Mouse (Mus musculus) small intestine, adult 2 months (tissue): ENCODE results near the gene Rbm14. TPM values are rescaled to one million over a fixed set of nuclear protein-coding genes. Genes with fewer than 3 reads are reported as not detected.
A peak's percentile ranks its signal among the peaks of the same experiment; 100 is the strongest.
"Not testable (repeated sequence)": the region's sequence is repeated elsewhere in the genome, so short reads cannot be mapped to it uniquely, and the experiment has no call there.

Experiments used
- H3K27ac ChIP-seq: fragments of 200-500 bp; 2 replicates; pipeline ENCODE4 v1.5.1; 2012; ENCODE audit warnings: low read depth, low read length, control low read depth, inconsistent platforms; ENCODE audit not compliant: insufficient read depth
- H3K27me3 ChIP-seq: fragments of 200-500 bp; 2 replicates; pipeline ENCODE4 v1.6.1; 2012; ENCODE audit warnings: mild to moderate bottlenecking, moderate library complexity, low read length, inconsistent platforms; ENCODE audit not compliant: control insufficient read depth, insufficient read depth
- H3K36me3 ChIP-seq: fragments of 200-500 bp; 2 replicates; pipeline ENCODE4 v1.6.1; 2012; ENCODE audit warnings: mild to moderate bottlenecking, low read length, control low read depth, inconsistent platforms; ENCODE audit not compliant: control insufficient read depth, insufficient read depth
- H3K4me1 ChIP-seq: fragments of 200-500 bp; 2 replicates; pipeline ENCODE4 v1.6.1; 2012; ENCODE audit warnings: low read length, inconsistent platforms, mixed read lengths; ENCODE audit not compliant: control insufficient read depth, insufficient read depth, insufficient read length
- H3K4me3 ChIP-seq: fragments of 200-500 bp; 2 replicates; pipeline ENCODE4 v1.5.1; 2012; ENCODE audit warnings: low read depth, mild to moderate bottlenecking, control low read depth, inconsistent platforms, low read length, moderate library complexity
- CTCF ChIP-seq: fragments of 200-500 bp; IDR thresholded peaks from 2 replicates; pipeline ENCODE4 v1.5.1; 2012; ENCODE audit warnings: low read depth, mild to moderate bottlenecking, control low read depth, inconsistent platforms, low read length, moderate library complexity, mixed read lengths; ENCODE audit not compliant: insufficient replicate concordance, insufficient read length; ENCODE audit errors: extremely low read depth
- POLR2A ChIP-seq: fragments of 200-500 bp; IDR thresholded peaks from 2 replicates; pipeline ENCODE4 v1.6.1; 2012; ENCODE audit warnings: low read depth, mild to moderate bottlenecking, control low read depth, inconsistent platforms, low read length, moderate library complexity
- WGBS: fragments of 180-500 bp; shearing (Covaris S2); methylation state at CpG from one replicate; pipeline ENCODE4 v1.1.7; 2018; 5-methylcytosine and 5-hydroxymethylcytosine counted together
- polyA plus RNA-seq: library from polyadenylated mRNA; depleted of rRNA; stranded (reverse); fragments of >200 nt; gene quantifications from 2 replicates; pipeline ENCODE4 v1.2.3, GENCODE M21; 2012

Gene Rbm14
- polyA plus RNA-seq, 1 experiment = 65.3 TPM

DNA sequence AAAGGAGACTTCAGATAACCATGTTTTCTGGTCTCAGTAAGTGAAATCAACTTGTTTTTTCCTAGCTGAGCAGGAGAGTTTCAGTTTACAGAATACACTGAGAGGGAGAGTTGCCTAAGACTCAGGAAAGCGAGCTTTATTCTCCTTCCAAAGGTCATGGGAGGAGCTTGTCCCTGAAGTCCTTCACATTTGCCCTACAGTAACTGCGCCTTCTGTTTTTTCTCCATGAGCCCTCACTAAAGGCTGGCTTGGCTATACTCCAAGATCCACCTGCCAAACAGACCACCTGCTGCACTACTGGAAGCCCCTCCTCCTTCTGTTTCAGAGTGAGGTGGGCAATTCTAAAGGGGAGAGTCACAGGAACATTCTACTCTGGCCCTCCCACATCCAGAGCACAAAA, 24.7 kb upstream of the Rbm14 start:
- Histone ChIP-seq H3K27ac (peak overlapping the region; percentile 78), H3K4me1 (peaks cover 18% of the 10 kb centered on the region), H3K27me3 (peaks cover 8% of the 10 kb centered on the region; the same call in 1 of the 2 replicates), H3K36me3 (peaks cover 9% of the 10 kb centered on the region; the same call in 1 of the 2 replicates), H3K4me3 (no peak overlapping the region)
- TF ChIP-seq CTCF (no peak), POLR2A (no peak)
- WGBS = 32% methylated on average over 2 of the region's 2 CpGs

DNA sequence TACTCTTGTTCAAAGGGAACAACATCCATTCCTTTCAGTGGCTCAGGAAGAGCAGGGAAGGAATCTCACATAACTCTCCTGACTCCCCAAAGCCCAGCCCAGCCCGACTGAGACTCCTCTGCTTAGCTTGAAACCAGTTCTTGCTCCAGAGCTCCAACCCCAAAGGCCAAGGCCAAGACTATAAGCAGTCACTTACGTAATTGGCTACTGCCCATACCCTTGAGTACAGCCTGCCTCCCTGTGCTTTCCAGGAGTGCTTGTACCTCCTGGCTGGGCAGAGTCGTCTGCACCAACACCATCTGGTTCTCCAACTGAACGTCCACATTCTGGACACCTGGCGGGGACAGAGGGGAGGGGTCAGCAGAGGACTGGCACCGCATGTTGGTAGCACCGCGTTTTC, 22.5 kb upstream of the Rbm14 start:
- Histone ChIP-seq H3K36me3 (peaks cover 16% of the 10 kb centered on the region; the same call in 1 of the 2 replicates), H3K27me3 (no peaks in the 10 kb centered on the region), H3K27ac (no peak overlapping the region), H3K4me3 (no peak overlapping the region), H3K4me1 (peaks cover 13% of the 10 kb centered on the region; the same call in 1 of the 2 replicates)
- TF ChIP-seq POLR2A (no peak), CTCF (no peak)
- WGBS = 83% methylated on average over 8 of the region's 8 CpGs

DNA sequence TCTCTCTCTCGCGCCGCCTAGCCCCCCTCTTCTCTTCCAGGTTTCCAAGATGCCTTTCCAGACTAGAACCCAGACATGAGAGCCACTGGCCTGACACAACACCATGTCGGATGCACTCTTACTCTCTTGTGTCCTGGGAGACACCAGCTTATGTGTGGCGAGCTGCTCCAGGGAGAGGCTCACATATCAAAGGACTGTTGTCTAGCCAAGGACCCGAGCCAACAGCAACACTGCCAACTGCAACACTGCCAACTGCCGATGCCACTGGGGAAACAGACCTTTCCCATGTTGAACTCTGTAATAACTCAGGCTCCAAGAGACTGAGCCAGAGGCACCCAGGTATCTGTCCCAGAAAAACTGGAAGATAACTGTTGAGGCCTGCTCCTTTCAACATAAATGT, 17.7 kb upstream of the Rbm14 start:
- WGBS = 23% methylated on average over 7 of the region's 7 CpGs
- no peak overlapping the region for H3K4me3 ChIP-seq
- no peak overlapping the region for H3K27ac ChIP-seq
- H3K4me1 ChIP-seq = peaks cover 7% of the 10 kb centered on the region
- H3K27me3 ChIP-seq = no peaks in the 10 kb centered on the region
- TF ChIP-seq CTCF = no peak
- no peak for TF ChIP-seq POLR2A
- H3K36me3 ChIP-seq = peaks cover 29% of the 10 kb centered on the region

DNA sequence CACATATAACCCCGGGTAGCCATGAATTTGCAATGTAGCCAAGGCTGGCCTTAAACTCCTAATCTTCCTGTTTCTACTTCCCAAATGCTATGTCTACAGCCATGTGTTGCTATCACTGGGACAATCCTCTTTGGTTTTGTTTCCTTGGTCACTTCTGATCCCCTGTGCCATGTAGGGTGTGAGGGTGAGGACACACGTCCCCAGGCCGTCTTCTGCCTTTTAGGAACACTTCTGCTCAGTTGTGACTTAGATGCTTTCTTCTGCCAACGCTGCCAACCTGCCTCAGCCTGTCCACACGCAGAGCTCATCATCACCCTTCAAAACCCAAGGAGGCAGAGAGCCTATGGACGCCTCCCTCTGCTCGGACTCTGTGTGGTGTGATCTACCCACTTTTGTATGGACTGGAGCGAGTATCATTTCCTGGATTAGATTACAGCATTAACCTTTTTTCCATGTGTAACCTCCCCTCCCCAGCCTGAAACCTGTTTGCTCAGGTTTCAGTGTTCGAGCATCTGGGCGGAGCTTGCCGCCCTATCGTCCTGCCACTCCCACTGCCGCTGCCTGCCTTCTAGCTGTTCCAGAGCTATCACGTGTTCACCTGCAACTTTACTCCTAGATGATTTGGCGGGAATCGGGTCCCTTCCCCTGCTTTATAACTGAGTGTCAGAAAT, 17.1 kb upstream of the Rbm14 start:
- WGBS = 31% methylated on average over 16 of the region's 16 CpGs

DNA sequence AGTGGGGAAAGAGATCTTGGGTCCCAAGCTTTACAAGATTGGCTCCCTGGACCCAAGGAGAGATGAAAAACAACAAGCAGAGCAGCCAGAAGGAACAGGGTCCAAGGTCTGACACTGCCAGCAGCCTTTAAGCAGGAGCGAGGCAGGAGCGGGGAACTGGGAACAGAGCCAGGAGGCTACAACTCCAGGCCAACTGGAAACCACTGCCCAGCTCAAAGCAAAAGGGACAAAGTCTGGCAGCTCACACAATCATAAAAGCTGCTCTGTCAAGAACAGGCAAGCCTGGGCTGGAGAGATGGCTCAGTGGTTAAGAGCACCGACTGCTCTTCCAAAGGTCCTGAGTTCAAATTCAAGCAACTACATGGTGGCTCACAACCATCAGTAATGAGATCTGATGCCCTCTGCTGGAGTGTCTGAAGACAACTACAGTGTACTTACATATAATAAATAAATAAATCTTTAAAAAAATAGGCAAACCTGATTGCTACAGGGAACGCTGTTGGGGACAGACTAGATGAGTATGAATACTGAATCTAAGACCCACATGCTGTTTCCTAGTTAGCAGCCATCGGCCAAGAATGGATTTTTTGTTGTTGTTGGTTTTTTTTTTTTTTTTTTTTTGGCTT, 9.4 kb upstream of the Rbm14 start:
- Histone ChIP-seq H3K27me3 (no peaks in the 10 kb centered on the region), H3K27ac (peak overlapping the region; percentile 55; the same call in 1 of the 2 replicates), H3K4me1 (peaks cover 12% of the 10 kb centered on the region; the same call in 1 of the 2 replicates), H3K4me3 (no peak overlapping the region), H3K36me3 (peaks cover 14% of the 10 kb centered on the region)
- WGBS = 14% methylated on average over 5 of the region's 5 CpGs
- TF ChIP-seq POLR2A = no peak
- no peak for TF ChIP-seq CTCF

More for the DNA sequence above, 17.1 kb upstream of the Rbm14 start:
- peaks cover 7% of the 10 kb centered on the region for H3K4me1 ChIP-seq
- H3K27me3 ChIP-seq = no peaks in the 10 kb centered on the region
- H3K27ac ChIP-seq = peak overlapping the region; percentile 57
- TF ChIP-seq CTCF = no peak
- H3K4me3 ChIP-seq = no peak overlapping the region
- peaks cover 30% of the 10 kb centered on the region for H3K36me3 ChIP-seq

DNA sequence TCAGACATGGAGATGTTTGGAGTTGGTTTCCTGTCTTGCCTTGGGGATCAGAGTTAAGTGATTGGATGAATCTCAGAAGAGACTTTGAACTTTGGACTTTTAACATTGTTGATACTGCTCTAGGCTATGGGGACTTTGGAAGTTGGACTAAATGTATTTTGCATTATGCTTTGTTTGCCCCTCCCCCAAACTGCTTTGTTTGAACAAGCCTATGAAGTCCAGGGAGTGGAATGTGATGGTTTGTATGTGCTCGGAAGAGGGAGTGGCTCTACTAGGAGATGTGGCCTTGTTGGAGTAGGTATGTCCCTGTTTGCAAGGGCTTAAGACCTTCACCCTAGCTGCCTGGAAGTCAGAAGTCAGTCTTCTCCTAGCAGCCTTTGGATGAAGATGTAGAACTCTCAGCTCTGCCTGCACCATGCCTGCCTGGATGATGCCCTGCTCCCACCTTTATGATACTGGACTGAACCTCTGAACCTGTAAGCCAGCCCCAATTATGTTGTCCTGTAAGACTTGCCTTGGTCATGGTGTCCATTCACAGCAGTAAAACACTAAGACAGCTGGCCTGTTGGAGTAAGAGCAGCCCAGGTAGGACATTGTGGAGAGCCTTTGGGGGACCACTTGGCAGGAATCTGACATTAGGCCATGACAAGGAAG, 5.9 kb upstream of the Rbm14 start:
- Histone ChIP-seq H3K36me3 (no peaks in the 10 kb centered on the region), H3K4me3 (peak overlapping the region; percentile 32; the same call in 1 of the 2 replicates), H3K4me1 (peaks cover 12% of the 10 kb centered on the region; the same call in 1 of the 2 replicates), H3K27me3 (no peaks in the 10 kb centered on the region), H3K27ac (peak overlapping the region; percentile 97)
- WGBS = 25% methylated on average over 1 of the region's 1 CpGs
- TF ChIP-seq CTCF (no peak), POLR2A (no peak)

DNA sequence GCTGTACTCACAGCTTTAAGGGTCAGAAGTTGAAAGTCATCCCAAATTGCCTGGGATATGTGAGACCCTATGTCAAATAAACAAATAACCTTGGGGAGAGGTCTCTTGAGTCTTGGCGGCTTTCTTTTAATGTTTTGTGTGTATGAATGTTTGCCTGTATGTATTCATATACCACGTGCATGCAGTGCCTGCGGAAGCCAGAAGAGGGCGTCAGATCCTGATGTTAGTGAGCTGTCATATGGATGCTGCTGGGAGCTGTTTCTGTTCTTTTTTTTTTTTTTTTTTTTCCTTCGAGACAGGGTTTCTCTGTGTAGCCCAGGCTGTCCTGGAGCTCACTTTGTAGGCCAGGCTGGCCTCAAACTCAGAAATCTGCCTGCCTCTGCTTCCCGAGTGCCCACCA, 1.6 kb upstream of the Rbm14 start:
- Histone ChIP-seq H3K27me3 (no peaks in the 10 kb centered on the region), H3K27ac (no peak overlapping the region), H3K4me3 (no peak overlapping the region), H3K4me1 (peaks cover 16% of the 10 kb centered on the region; the same call in 1 of the 2 replicates), H3K36me3 (no peaks in the 10 kb centered on the region)
- WGBS = 92% methylated on average over 6 of the region's 6 CpGs
- TF ChIP-seq CTCF (peak; percentile 31; the same call in 1 of the 2 replicates), POLR2A (no peak)

DNA sequence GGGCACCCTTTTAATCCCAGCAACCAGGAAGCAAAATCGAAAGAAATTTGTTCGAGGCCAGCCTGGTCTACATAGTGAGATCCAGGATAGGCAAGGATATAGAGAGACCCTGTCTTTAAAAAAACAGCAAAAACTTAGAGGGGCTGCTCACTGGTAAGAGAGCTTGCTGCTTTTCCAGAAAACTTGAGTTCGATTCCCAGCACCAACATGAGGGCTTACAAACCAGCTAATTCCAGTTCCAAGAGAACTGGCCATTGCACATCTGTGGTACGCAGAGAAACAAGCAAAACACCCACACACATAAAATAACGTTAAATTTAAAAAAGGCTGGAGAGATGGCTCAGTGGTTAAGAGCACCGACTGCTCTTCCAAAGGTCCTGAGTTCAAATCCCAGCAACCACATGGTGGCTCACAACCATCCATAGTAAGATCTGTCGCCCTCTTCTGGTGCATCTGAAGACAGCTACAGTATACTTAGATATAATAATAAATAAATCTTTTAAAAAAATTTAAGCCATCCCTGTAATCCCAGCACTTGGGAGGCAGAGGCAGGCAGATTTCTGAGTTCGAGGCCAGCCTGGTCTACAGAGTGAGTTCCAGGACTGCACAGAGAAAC, 1.0 kb upstream of the Rbm14 start:
- Histone ChIP-seq H3K4me1 (peaks cover 14% of the 10 kb centered on the region; the same call in 1 of the 2 replicates), H3K27ac (peak overlapping the region; percentile 84)
- H3K4me3 ChIP-seq, H3K36me3 ChIP-seq, H3K27me3 ChIP-seq: not testable (repeated sequence)
- WGBS = 61% methylated on average over 8 of the region's 8 CpGs
